In genomic region chr9:57072989-57073789, GRCm38 (mm10) we compare ENCODE assay signal across 8 mouse cellular contexts. TPM values are rescaled to one million over a fixed set of nuclear protein-coding genes. Genes with fewer than 3 reads are reported as not detected.
DNase-seq lines count a peak whose midpoint lies in the region; ATAC-seq and TF ChIP-seq lines count a peak whose summit lies in the region.

No protein-coding gene starts in this region.

- H3K4me2 ChIP-seq in embryonic facial prominence, embryonic 13.5 days, result peak overlapping the region; percentile 86
- peak overlapping the region; percentile 90 for H3K4me2 ChIP-seq in limb, embryonic 12.5 days
- H3K4me2 ChIP-seq in midbrain, embryonic 15.5 days, result peak overlapping the region; percentile 95

- TF ChIP-seq POLR2A in kidney, adult 2 months (IDR thresholded peaks at IDR 0.05; ENCODE audit: low read depth, low read length), result peak; percentile 47
- no peak for TF ChIP-seq POLR2A in spleen, adult 2 months (IDR thresholded peaks at IDR 0.05; ENCODE audit: low read depth, low read length)

- no peaks in the 10 kb centered on the region for H3K27me3 ChIP-seq in embryonic facial prominence, embryonic 13.5 days
- H3K27me3 ChIP-seq in kidney, adult 2 months (replicated peaks; ENCODE audit: control insufficient read depth, insufficient read depth, low read length), result no peaks in the 10 kb centered on the region
- no peaks in the 10 kb centered on the region for H3K27me3 ChIP-seq in limb, embryonic 12.5 days
- no peaks in the 10 kb centered on the region for H3K27me3 ChIP-seq in midbrain, embryonic 15.5 days (replicated peaks)
- H3K27me3 ChIP-seq in spleen, adult 2 months (ENCODE audit: control insufficient read depth, insufficient read depth, low read length), result no peaks in the 10 kb centered on the region

- peaks cover 28% of the 10 kb centered on the region for H3K4me1 ChIP-seq in embryonic facial prominence, embryonic 13.5 days
- peaks cover 23% of the 10 kb centered on the region for H3K4me1 ChIP-seq in kidney, adult 2 months (ENCODE audit: control insufficient read depth, insufficient read depth, low read length)
- H3K4me1 ChIP-seq in limb, embryonic 12.5 days (replicated peaks), result peaks cover 30% of the 10 kb centered on the region
- peaks cover 38% of the 10 kb centered on the region for H3K4me1 ChIP-seq in midbrain, embryonic 15.5 days
- H3K4me1 ChIP-seq in spleen, adult 2 months (ENCODE audit: control insufficient read depth, insufficient read depth, insufficient read length), result peaks cover 5% of the 10 kb centered on the region; the same call in 1 of the 2 replicates

- H3K36me3 ChIP-seq in embryonic facial prominence, embryonic 13.5 days, result no peaks in the 10 kb centered on the region
- H3K36me3 ChIP-seq in kidney, adult 2 months (ENCODE audit: control insufficient read depth, insufficient read depth, low read length), result no peaks in the 10 kb centered on the region
- H3K36me3 ChIP-seq in limb, embryonic 12.5 days, result no peaks in the 10 kb centered on the region
- no peaks in the 10 kb centered on the region for H3K36me3 ChIP-seq in midbrain, embryonic 15.5 days (replicated peaks)
- no peaks in the 10 kb centered on the region for H3K36me3 ChIP-seq in spleen, adult 2 months (ENCODE audit: control insufficient read depth, insufficient read depth, low read length)

- peak overlapping the region; percentile 86 for H3K9ac ChIP-seq in embryonic facial prominence, embryonic 13.5 days
- H3K9ac ChIP-seq in limb, embryonic 12.5 days (replicated peaks), result peak overlapping the region; percentile 78
- peak overlapping the region; percentile 67 for H3K9ac ChIP-seq in midbrain, embryonic 15.5 days

- H3K4me3 ChIP-seq in embryonic facial prominence, embryonic 13.5 days, result peak overlapping the region; percentile 94
- peak overlapping the region; percentile 98 for H3K4me3 ChIP-seq in kidney, adult 2 months (ENCODE audit: insufficient read depth, low read depth, low read length)
- peak overlapping the region; percentile 93 for H3K4me3 ChIP-seq in limb, embryonic 12.5 days (replicated peaks)
- peak overlapping the region; percentile 81 for H3K4me3 ChIP-seq in midbrain, embryonic 15.5 days
- H3K4me3 ChIP-seq in spleen, adult 2 months (ENCODE audit: extremely low read depth, insufficient read depth, insufficient read length), result peak overlapping the region; percentile 90

- peak; percentile 41 for TF ChIP-seq CTCF in kidney, adult 2 months (conservative IDR thresholded peaks at IDR 0.05; ENCODE audit: insufficient read depth, insufficient read length, low read depth, low read length)
- peak; percentile 5; the same call in 1 of the 2 replicates for TF ChIP-seq CTCF in spleen, adult 2 months (IDR thresholded peaks at IDR 0.05; ENCODE audit: extremely low read depth, insufficient read depth, insufficient read length, insufficient replicate concordance)

- peak; percentile 83 for ATAC-seq in embryonic facial prominence, embryonic 13.5 days (ENCODE audit: insufficient number of reproducible peaks, insufficient read depth, low FRiP score, low TSS enrichment, low read depth)
- peak; percentile 81 for ATAC-seq in limb, embryonic 12.5 days (ENCODE audit: insufficient number of reproducible peaks, insufficient read depth, low FRiP score, low TSS enrichment, low read depth)
- ATAC-seq in midbrain, embryonic 15.5 days (replicated peaks), result peak; percentile 70

- under 1% methylated on average over 54 of the region's 54 CpGs for WGBS in embryonic facial prominence, embryonic 13.5 days
- WGBS in kidney, adult 2 months, result under 1% methylated on average over 52 of the region's 54 CpGs
- under 1% methylated on average over 54 of the region's 54 CpGs for WGBS in limb, embryonic 12.5 days
- WGBS in midbrain, embryonic 15.5 days, result under 1% methylated on average over 54 of the region's 54 CpGs
- under 1% methylated on average over 54 of the region's 54 CpGs for WGBS in spleen, adult 2 months

- H3K9me3 ChIP-seq in embryonic facial prominence, embryonic 13.5 days, result no peaks in the 10 kb centered on the region
- no peaks in the 10 kb centered on the region for H3K9me3 ChIP-seq in limb, embryonic 12.5 days
- H3K9me3 ChIP-seq in midbrain, embryonic 15.5 days, result no peaks in the 10 kb centered on the region

- peak; percentile 96 for DNase-seq in 3134 (ENCODE audit: extremely low read depth, insufficient read length, low spot score)
- DNase-seq in adrenal gland, postnatal 36 days, result peak; percentile 97 to 98
- peak; percentile 98 to 100 for DNase-seq in heart, adult 18-20 months
- DNase-seq in kidney, adult 2 months, result peak; percentile 100
- DNase-seq in spleen, adult 2 months (ENCODE audit: low read depth in 1 of 2, low spot score in 2 of 2), result peak; percentile 95 to 100

- peak overlapping the region; percentile 99 for H3K27ac ChIP-seq in embryonic facial prominence, embryonic 13.5 days
- H3K27ac ChIP-seq in kidney, adult 2 months (ENCODE audit: insufficient read depth, low read depth, low read length), result peak overlapping the region; percentile 95
- H3K27ac ChIP-seq in limb, embryonic 12.5 days, result peak overlapping the region; percentile 99
- peak overlapping the region; percentile 97 for H3K27ac ChIP-seq in midbrain, embryonic 15.5 days
- H3K27ac ChIP-seq in spleen, adult 2 months (ENCODE audit: insufficient read depth, low read length), result peak overlapping the region; percentile 97

RNA-seq across cellular contexts. Expression of gene Sin3a, which starts 1.3 kb away (rescaled TPM):
- 10 to 100 TPM; 41.8 to 54.3 TPM for total RNA-seq in adrenal gland, postnatal 36 days (2021)
- polyA plus RNA-seq in embryonic facial prominence, embryonic 13.5 days (2015; fragmentation: Nextera tagmentation; extraction: Ambion mirVana), result 35.2 and 45.1 TPM in 2 replicates
- 10 to 100 TPM; 23.0 to 23.6 TPM for total RNA-seq in heart, adult 18-20 months (2021)
- 58.6 and 70.1 TPM in 2 replicates for polyA plus RNA-seq in kidney, adult 2 months (2012; rRNA removed)
- 42.1 and 54.4 TPM in 2 replicates for polyA plus RNA-seq in limb, embryonic 12.5 days (2016; fragmentation: Nextera tagmentation; extraction: Ambion mirVana)
- polyA plus RNA-seq in midbrain, embryonic 15.5 days (2015; fragmentation: Nextera tagmentation; extraction: Ambion mirVana), result 25.0 and 25.9 TPM in 2 replicates
- polyA plus RNA-seq in spleen, adult 2 months (2012; rRNA removed), result 83.3 and 98.2 TPM in 2 replicates

RNA-seq across cellular contexts. Expression of gene Man2c1, which starts 57.3 kb away (rescaled TPM):
- total RNA-seq in adrenal gland, postnatal 36 days (2021), result 100 to 1,000 TPM; 109 to 121 TPM
- 66.9 and 77.5 TPM in 2 replicates for polyA plus RNA-seq in embryonic facial prominence, embryonic 13.5 days (2015; fragmentation: Nextera tagmentation; extraction: Ambion mirVana)
- 10 to 100 TPM; 42.6 to 43.3 TPM for total RNA-seq in heart, adult 18-20 months (2021)
- 177 and 215 TPM in 2 replicates for polyA plus RNA-seq in kidney, adult 2 months (2012; rRNA removed)
- 70.7 and 70.8 TPM in 2 replicates for polyA plus RNA-seq in limb, embryonic 12.5 days (2016; fragmentation: Nextera tagmentation; extraction: Ambion mirVana)
- 102 and 109 TPM in 2 replicates for polyA plus RNA-seq in midbrain, embryonic 15.5 days (2015; fragmentation: Nextera tagmentation; extraction: Ambion mirVana)
- 170 and 183 TPM in 2 replicates for polyA plus RNA-seq in spleen, adult 2 months (2012; rRNA removed)

Comparison
In these comparisons a context has a peak if more than half of its experiments do, and no peak if none do; other contexts are left out.
1. Peak in every context shown above with its lines: DNase-seq, ATAC-seq, H3K4me3 ChIP-seq and H3K27ac ChIP-seq.